Mouse (Mus musculus) kidney, embryonic 14.5 days (tissue): ENCODE data around the gene Abca3. TPM values are rescaled to one million over a fixed set of nuclear protein-coding genes. Genes with fewer than 3 reads are reported as not detected.
"Not testable (repeated sequence)": the region's sequence is repeated elsewhere in the genome, so short reads cannot be mapped to it uniquely, and the experiment has no call there.

Experiments
- ATAC-seq: fragments of 200-750 bp; cut with Nextera tagmentation; 2 replicates; pipeline ENCODE4 v1.8.0; 2017; ENCODE audit warnings: moderate number of reproducible peaks, mild to moderate bottlenecking, moderate TSS enrichment, moderate library complexity; ENCODE audit not compliant: low FRiP score, low TSS enrichment
- H3K27ac ChIP-seq: fragments of 300-500 bp; sonication (generic); 2 replicates; pipeline ENCODE4 v1.5.1; 2014; ENCODE audit warnings: low read depth, mild to moderate bottlenecking, low read length, moderate library complexity, mixed read lengths
- H3K27me3 ChIP-seq: fragments of 300-500 bp; sonication (generic); 2 replicates; pipeline ENCODE4 v1.6.1; 2014; ENCODE audit warnings: mild to moderate bottlenecking, low read length; ENCODE audit not compliant: control insufficient read depth, insufficient read depth
- H3K36me3 ChIP-seq: fragments of 300-500 bp; sonication (generic); 2 replicates; pipeline ENCODE4 v1.6.1; 2014; ENCODE audit warnings: low read length, mixed read lengths; ENCODE audit not compliant: control insufficient read depth, insufficient read depth
- H3K4me1 ChIP-seq: fragments of 300-500 bp; sonication (generic); 2 replicates; pipeline ENCODE4 v1.6.1; 2014; ENCODE audit warnings: low read length, mixed read lengths; ENCODE audit not compliant: control insufficient read depth, insufficient read depth
- H3K4me2 ChIP-seq: fragments of 300-500 bp; sonication (generic); replicated peaks from 2 replicates; pipeline ENCODE4 v1.6.1; 2014; ENCODE audit warnings: low read depth, mild to moderate bottlenecking, low read length
- H3K4me3 ChIP-seq: fragments of 300-500 bp; sonication (generic); 2 replicates; pipeline ENCODE4 v1.5.1; 2014; ENCODE audit warnings: mild to moderate bottlenecking, low read length
- H3K9ac ChIP-seq: fragments of 300-500 bp; sonication (generic); 2 replicates; pipeline ENCODE4 v1.6.1; 2014; ENCODE audit warnings: low read depth, mild to moderate bottlenecking, low read length, moderate library complexity
- H3K9me3 ChIP-seq: fragments of 300-500 bp; sonication (generic); 2 replicates; pipeline ENCODE4 v1.6.1; 2016; ENCODE audit warnings: low read length; ENCODE audit not compliant: control insufficient read depth
- WGBS: fragments of 180-500 bp; shearing (Covaris S2); extraction: QIAGEN DNeasy Blood & Tissue Kit; methylation state at CpG from one replicate; pipeline ENCODE4 v1.1.7; 2014; 5-methylcytosine and 5-hydroxymethylcytosine counted together
- polyA plus RNA-seq: library from polyadenylated mRNA; unstranded; fragments of >200 nt; fragmentation: Nextera tagmentation; extraction: Ambion mirVana; gene quantifications from 2 replicates; pipeline ENCODE4 v1.2.1, GENCODE M21; 2014

Gene Abca3
- polyA plus RNA-seq, 1 experiment from 2014 or later: 13.1 TPM

- H3K4me3 ChIP-seq: no peak overlapping the region
- H3K36me3 ChIP-seq: peaks cover 60% of the 10 kb centered on the region
- no peak overlapping the region for H3K27ac ChIP-seq
- no peak for ATAC-seq
- H3K9me3 ChIP-seq: no peaks in the 10 kb centered on the region
- no peak overlapping the region for H3K9ac ChIP-seq
- H3K4me2 ChIP-seq: no peak overlapping the region
- WGBS: 94% methylated on average over 5 of the region's 5 CpGs
- no peaks in the 10 kb centered on the region for H3K27me3 ChIP-seq
- H3K4me1 ChIP-seq: 0 out of 2 replicates have a peak, but pooled peaks cover 3% of the 10 kb centered on the region
Measured at GRCm38 (mm10) chr17:24424489-24424888, 72.7 kb downstream of the Abca3 start.

GRCm38 (mm10) chr17:24425326-24425725 is 73.6 kb downstream of the Abca3 start:
- H3K36me3 ChIP-seq: peaks cover 52% of the 10 kb centered on the region
- 97% methylated on average over 4 of the region's 8 CpGs for WGBS
- H3K9ac ChIP-seq, H3K9me3 ChIP-seq, H3K4me2 ChIP-seq, H3K27me3 ChIP-seq, H3K4me3 ChIP-seq, H3K27ac ChIP-seq, ATAC-seq, H3K4me1 ChIP-seq: not testable (repeated sequence)

- Histone ChIP-seq H3K9ac (no peak overlapping the region), H3K27ac (no peak overlapping the region; the same call in 1 of the 2 replicates), H3K4me3 (peak overlapping the region; percentile 77; the same call in 1 of the 2 replicates), H3K4me1 (0 out of 2 replicates have a peak, but pooled peaks cover 3% of the 10 kb centered on the region), H3K4me2 (no peak overlapping the region), H3K9me3 (no peaks in the 10 kb centered on the region), H3K36me3 (peaks cover 46% of the 10 kb centered on the region), H3K27me3 (no peaks in the 10 kb centered on the region)
- WGBS: 87% methylated on average over 7 of the region's 7 CpGs
- ATAC-seq: no peak
Measured at GRCm38 (mm10) chr17:24425905-24426304, 74.2 kb downstream of the Abca3 start.

- Histone ChIP-seq H3K9ac (peak within 1 kb of the TSS; percentile 87), H3K4me1 (0 out of 2 replicates have a peak, but pooled peaks cover 3% of the 10 kb centered on the region), H3K4me3 (peak within 1 kb of the TSS; percentile 77), H3K27ac (peak within 1 kb of the TSS; percentile 95), H3K36me3 (peaks cover 39% of the 10 kb centered on the region), H3K4me2 (peak within 1 kb of the TSS; percentile 53), H3K27me3 (no peaks in the 10 kb centered on the region), H3K9me3 (no peaks in the 10 kb centered on the region)
- peak; percentile 99 for ATAC-seq
- WGBS: under 1% methylated on average over 47 of the region's 48 CpGs
Measured at GRCm38 (mm10) chr17:24426471-24427169, 74.9 kb downstream of the Abca3 start, which contains the start of gene Eci1. Gene Eci1, plus strand, starts transcription at chr17:24426641.

- WGBS: 2% methylated on average over 8 of the region's 8 CpGs
- peak overlapping the region; percentile 77 for H3K4me3 ChIP-seq
Measured at GRCm38 (mm10) chr17:24427170-24427557, 75.4 kb downstream of the Abca3 start.

GRCm38 (mm10) chr17:24429201-24429983 is 77.6 kb downstream of the Abca3 start:
- no peak for ATAC-seq
- Histone ChIP-seq H3K4me1 (0 out of 2 replicates have a peak, but pooled peaks cover 3% of the 10 kb centered on the region), H3K4me2 (no peak overlapping the region), H3K4me3 (no peak overlapping the region), H3K27ac (no peak overlapping the region), H3K36me3 (peaks cover 15% of the 10 kb centered on the region), H3K27me3 (no peaks in the 10 kb centered on the region), H3K9ac (no peak overlapping the region), H3K9me3 (no peaks in the 10 kb centered on the region)
- 80% methylated on average over 14 of the region's 14 CpGs for WGBS

More at GRCm38 (mm10) chr17:24427170-24427557, 75.4 kb downstream of the Abca3 start:
- Histone ChIP-seq H3K36me3 (peaks cover 34% of the 10 kb centered on the region), H3K9ac (peak overlapping the region; percentile 87; the same call in 1 of the 2 replicates), H3K4me1 (0 out of 2 replicates have a peak, but pooled peaks cover 3% of the 10 kb centered on the region), H3K9me3 (no peaks in the 10 kb centered on the region), H3K27me3 (no peaks in the 10 kb centered on the region), H3K27ac (peak overlapping the region; percentile 95; the same call in 1 of the 2 replicates), H3K4me2 (peak overlapping the region; percentile 53)
- peak; percentile 18; the same call in 1 of the 2 replicates for ATAC-seq

GRCm38 (mm10) chr17:24437016-24437415 is 85.3 kb downstream of the Abca3 start:
- Histone ChIP-seq H3K4me2 (no peak overlapping the region), H3K4me3 (no peak overlapping the region), H3K9me3 (no peaks in the 10 kb centered on the region), H3K4me1 (no peaks in the 10 kb centered on the region), H3K36me3 (peaks cover 55% of the 10 kb centered on the region), H3K27me3 (no peaks in the 10 kb centered on the region), H3K9ac (no peak overlapping the region), H3K27ac (no peak overlapping the region)
- 77% methylated on average over 5 of the region's 5 CpGs for WGBS
- peak; percentile 61; the same call in 1 of the 2 replicates for ATAC-seq

- Histone ChIP-seq H3K27ac (no peak overlapping the region), H3K9me3 (no peaks in the 10 kb centered on the region), H3K9ac (no peak overlapping the region), H3K4me2 (no peak overlapping the region), H3K36me3 (peaks cover 77% of the 10 kb centered on the region), H3K4me3 (no peak overlapping the region), H3K4me1 (no peaks in the 10 kb centered on the region), H3K27me3 (no peaks in the 10 kb centered on the region)
- 90% methylated on average over 8 of the region's 8 CpGs for WGBS
- no peak for ATAC-seq
Measured at GRCm38 (mm10) chr17:24440377-24440776, 88.6 kb downstream of the Abca3 start.
